Mouse (Mus musculus): ENCODE measurements around the gene Gmds.

GRCm38 (mm10) chr13:31900191-31900590 is 438.3 kb downstream of the Gmds start:
- TF ChIP-seq CTCF (IDR thresholded peaks at IDR 0.05; ENCODE audit: borderline replicate concordance, control insufficient read depth, extremely low read depth, insufficient read depth, low read length, poor library complexity), result no peak
- TF ChIP-seq POLR2A (IDR thresholded peaks at IDR 0.05; ENCODE audit: control insufficient read depth, extremely low read depth, insufficient read depth, low read length, poor library complexity), result no peak

Measured in thymus, adult 2 months (tissue).